Mouse (Mus musculus): ENCODE results near the gene Tmem9b.

- TF ChIP-seq CTCF (IDR thresholded peaks at IDR 0.05; ENCODE audit: low read depth, low read length): no peak
- no peak for TF ChIP-seq POLR2A (IDR thresholded peaks at IDR 0.05; ENCODE audit: insufficient read depth, low read length)
Measured at GRCm38 (mm10) chr7:109800626-109801025, 48.0 kb upstream of the Tmem9b start.

All from ES-Bruce4 (cell line).